Mouse (Mus musculus) spleen, adult 2 months (tissue): ENCODE results near the gene Stac2. TPM values are rescaled to one million over a fixed set of nuclear protein-coding genes. Genes with fewer than 3 reads are reported as not detected.

ENCODE experiments used
- DNase-seq, 2 experiments: peaks; one replicate each; pipeline versions ENCODE4 v3.0.0 to v3.0.0-alpha.2; 2012 to 2021; ENCODE audit warnings: low spot score in 2 of 2, low read depth in 1 of 2
- H3K27ac ChIP-seq: fragments of 200-500 bp; 2 replicates; pipeline ENCODE4 v1.5.1; 2012; ENCODE audit warnings: low read length, inconsistent platforms; ENCODE audit not compliant: insufficient read depth
- H3K27me3 ChIP-seq: fragments of 200-500 bp; 2 replicates; pipeline ENCODE4 v1.6.1; 2012; ENCODE audit warnings: mild to moderate bottlenecking, moderate library complexity, low read length, inconsistent platforms; ENCODE audit not compliant: control insufficient read depth, insufficient read depth
- H3K36me3 ChIP-seq: fragments of 200-500 bp; 2 replicates; pipeline ENCODE4 v1.6.1; 2012; ENCODE audit warnings: mild to moderate bottlenecking, low read length, inconsistent platforms; ENCODE audit not compliant: control insufficient read depth, insufficient read depth
- H3K4me1 ChIP-seq: fragments of 200-500 bp; 2 replicates; pipeline ENCODE4 v1.6.1; 2011; ENCODE audit warnings: inconsistent platforms; ENCODE audit not compliant: control insufficient read depth, insufficient read depth, insufficient read length
- H3K4me3 ChIP-seq: fragments of 200-500 bp; 2 replicates; pipeline ENCODE4 v1.5.1; 2011; ENCODE audit warnings: mild to moderate bottlenecking, inconsistent platforms; ENCODE audit not compliant: insufficient read depth, insufficient read length; ENCODE audit errors: extremely low read depth
- CTCF ChIP-seq: fragments of 200-500 bp; IDR thresholded peaks from 2 replicates; pipeline ENCODE4 v1.5.1; 2011; ENCODE audit warnings: mild to moderate bottlenecking, inconsistent platforms; ENCODE audit not compliant: insufficient read depth, insufficient read length, insufficient replicate concordance; ENCODE audit errors: extremely low read depth
- POLR2A ChIP-seq: fragments of 200-500 bp; IDR thresholded peaks from 2 replicates; pipeline ENCODE4 v1.6.1; 2011; ENCODE audit warnings: low read depth, low read length, inconsistent platforms
- WGBS: fragments of 180-500 bp; shearing (Covaris S2); methylation state at CpG from one replicate; pipeline ENCODE4 v1.1.7; 2018; 5-methylcytosine and 5-hydroxymethylcytosine counted together
- polyA plus RNA-seq: library from polyadenylated mRNA; depleted of rRNA; stranded (reverse); fragments of >200 nt; gene quantifications from 2 replicates; pipeline ENCODE4 v1.2.3, GENCODE M21; 2012

The Stac2 gene
- polyA plus RNA-seq, 1 experiment, result 6.3 TPM

DNA sequence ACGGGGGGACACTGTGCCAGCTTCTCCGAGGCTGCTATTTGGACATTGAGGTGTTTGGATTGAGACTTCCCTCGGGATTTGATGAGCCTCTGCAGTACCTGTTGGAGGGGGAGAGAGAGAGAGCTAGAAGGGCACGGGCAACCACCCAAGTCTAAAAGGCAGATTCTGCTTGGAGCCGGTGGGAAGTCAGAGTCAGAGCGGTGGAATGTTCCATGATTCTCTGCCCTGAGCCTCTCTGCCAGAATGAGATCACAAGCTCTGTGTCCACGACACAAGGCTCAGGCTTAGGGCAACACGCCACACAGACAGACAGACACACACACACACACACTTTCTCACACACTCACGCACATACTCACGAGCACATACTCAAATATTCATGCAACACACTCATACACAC lies 47.6 kb downstream of the Stac2 start:
- no peaks in the 10 kb centered on the region for H3K27me3 ChIP-seq
- no peak overlapping the region for H3K27ac ChIP-seq
- WGBS, result 88% methylated on average over 10 of the region's 10 CpGs
- DNase-seq, result no peak
- no peaks in the 10 kb centered on the region for H3K36me3 ChIP-seq
- no peak overlapping the region for H3K4me3 ChIP-seq
- TF ChIP-seq POLR2A (no peak), CTCF (no peak)
- peaks cover 21% of the 10 kb centered on the region for H3K4me1 ChIP-seq

DNA sequence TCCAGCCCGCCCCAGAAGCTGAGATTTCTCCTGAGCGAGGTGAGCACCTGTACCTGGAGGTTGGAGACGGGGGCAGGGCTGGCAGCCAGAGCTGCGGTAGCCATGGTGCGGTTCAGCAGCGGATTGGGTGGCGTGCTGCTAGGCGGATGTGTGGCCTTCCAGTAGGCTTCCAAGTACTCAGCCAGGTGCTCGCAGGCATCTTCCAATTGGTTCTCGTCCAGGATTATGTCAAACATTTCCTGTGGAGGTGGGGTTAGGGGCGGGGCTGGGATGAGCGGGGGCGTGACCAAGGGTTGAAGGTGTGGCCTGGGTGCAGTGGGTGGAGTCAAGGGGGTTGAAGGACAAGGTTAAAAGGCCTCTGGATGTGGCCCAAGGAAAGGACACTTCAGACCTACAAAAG lies 48.2 kb downstream of the Stac2 start:
- H3K4me3 ChIP-seq, result no peak overlapping the region
- H3K27me3 ChIP-seq, result no peaks in the 10 kb centered on the region
- H3K27ac ChIP-seq, result no peak overlapping the region
- no peaks in the 10 kb centered on the region for H3K36me3 ChIP-seq
- TF ChIP-seq CTCF, result no peak
- no peak for TF ChIP-seq POLR2A
- peaks cover 25% of the 10 kb centered on the region for H3K4me1 ChIP-seq
- DNase-seq, result no peak
- 92% methylated on average over 13 of the region's 13 CpGs for WGBS

DNA sequence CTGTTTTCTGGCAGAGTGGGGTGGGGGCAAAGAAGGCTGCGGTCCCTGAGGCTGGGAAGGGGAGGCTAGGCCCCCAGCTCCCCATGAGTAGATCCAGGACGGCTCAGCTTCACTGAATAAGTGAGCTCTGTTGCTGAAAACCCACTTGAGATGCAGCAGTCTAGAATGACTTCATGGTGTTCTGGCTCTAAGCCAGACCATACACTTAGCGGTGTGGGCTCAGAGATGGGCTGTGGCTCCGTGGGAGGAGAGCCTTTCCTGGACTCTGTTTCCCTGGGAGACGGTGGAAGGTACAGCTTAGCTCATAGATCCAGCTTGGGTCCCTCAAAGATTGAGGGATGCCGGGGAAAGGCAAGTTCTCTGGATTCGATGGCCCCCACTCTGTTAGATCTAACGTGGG lies 49.1 kb downstream of the Stac2 start:
- TF ChIP-seq POLR2A (no peak), CTCF (no peak)
- no peak for DNase-seq
- no peaks in the 10 kb centered on the region for H3K27me3 ChIP-seq
- H3K27ac ChIP-seq, result no peak overlapping the region
- H3K4me1 ChIP-seq, result peaks cover 30% of the 10 kb centered on the region
- H3K36me3 ChIP-seq, result no peaks in the 10 kb centered on the region
- WGBS, result 74% methylated on average over 8 of the region's 8 CpGs
- no peak overlapping the region for H3K4me3 ChIP-seq

DNA sequence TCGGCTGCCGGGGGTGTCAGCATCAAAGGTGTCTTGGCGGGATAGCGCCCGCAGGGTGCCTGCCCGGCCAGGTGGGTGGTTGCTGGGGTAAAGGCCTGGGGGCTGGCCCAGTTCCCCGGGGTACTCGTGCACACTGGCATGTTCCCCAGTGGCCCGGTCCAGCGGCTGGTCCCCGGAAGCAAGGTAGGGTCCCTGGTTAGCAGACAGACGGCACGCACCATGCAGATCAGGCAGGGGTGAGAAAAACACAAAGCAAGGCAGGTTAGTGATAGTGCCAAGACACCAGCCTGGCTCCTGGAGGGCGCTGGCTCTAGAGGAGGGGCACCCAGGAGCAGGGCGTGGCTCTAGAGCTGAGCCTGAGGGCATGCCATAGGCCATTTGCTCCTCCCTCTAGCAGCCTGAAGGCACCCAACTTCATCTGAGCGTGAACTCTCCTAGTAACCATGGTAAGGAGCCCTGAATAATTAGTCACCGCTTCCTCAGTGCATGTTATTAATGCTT lies 50.0 kb downstream of the Stac2 start:
- no peak for DNase-seq
- H3K27me3 ChIP-seq, result no peaks in the 10 kb centered on the region
- TF ChIP-seq CTCF (no peak), POLR2A (no peak)
- peaks cover 36% of the 10 kb centered on the region for H3K4me1 ChIP-seq
- WGBS, result 68% methylated on average over 17 of the region's 17 CpGs
- no peak overlapping the region; the same call in 1 of the 2 replicates for H3K4me3 ChIP-seq
- H3K36me3 ChIP-seq, result no peaks in the 10 kb centered on the region
- peak overlapping the region; percentile 33; the same call in 1 of the 2 replicates for H3K27ac ChIP-seq

- peak overlapping the region; percentile 33; the same call in 1 of the 2 replicates for H3K27ac ChIP-seq
- peak; percentile 75 to 86 for DNase-seq
Measured at GRCm38 (mm10) chr11:98002627-98003026, 50.6 kb downstream of the Stac2 start.

DNA sequence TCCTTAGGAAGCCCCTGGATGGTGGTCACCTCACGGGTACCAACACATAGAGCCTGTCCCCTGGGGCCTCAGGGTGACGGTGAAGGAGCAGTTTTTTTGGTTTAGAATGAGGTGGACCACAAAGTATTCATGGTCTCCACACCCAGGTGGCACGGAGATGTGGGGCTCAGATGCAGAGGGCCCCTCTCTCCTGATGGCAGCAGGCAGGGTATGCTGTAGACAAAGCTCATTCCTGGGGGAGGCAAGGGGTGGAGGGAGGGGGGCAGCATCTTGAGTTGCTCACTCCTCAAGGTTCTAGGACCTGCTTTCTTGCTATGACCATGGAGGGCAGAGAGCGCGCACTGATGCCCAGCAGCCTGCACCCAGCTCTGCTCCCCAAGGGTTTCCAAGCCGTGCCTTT lies 51.3 kb downstream of the Stac2 start:
- Histone ChIP-seq H3K4me3 (no peak overlapping the region; the same call in 1 of the 2 replicates), H3K27me3 (no peaks in the 10 kb centered on the region), H3K4me1 (peaks cover 47% of the 10 kb centered on the region), H3K36me3 (no peaks in the 10 kb centered on the region), H3K27ac (peak overlapping the region; percentile 89)
- no peak for DNase-seq
- 38% methylated on average over 6 of the region's 6 CpGs for WGBS
- no peak for TF ChIP-seq CTCF
- no peak for TF ChIP-seq POLR2A

More at GRCm38 (mm10) chr11:98002627-98003026, 50.6 kb downstream of the Stac2 start:
- Histone ChIP-seq H3K4me3 (peak overlapping the region; percentile 13; the same call in 1 of the 2 replicates), H3K27me3 (no peaks in the 10 kb centered on the region), H3K4me1 (peaks cover 42% of the 10 kb centered on the region), H3K36me3 (no peaks in the 10 kb centered on the region)
- TF ChIP-seq CTCF (peak; percentile 95), POLR2A (no peak)
- WGBS, result 44% methylated on average over 12 of the region's 12 CpGs

GRCm38 (mm10) chr11:98001351-98001824 lies 51.9 kb downstream of the Stac2 start:
- Histone ChIP-seq H3K36me3 (no peaks in the 10 kb centered on the region), H3K4me1 (peaks cover 50% of the 10 kb centered on the region), H3K27ac (peak overlapping the region; percentile 89), H3K4me3 (no peak overlapping the region), H3K27me3 (no peaks in the 10 kb centered on the region)
- no peak for TF ChIP-seq CTCF
- TF ChIP-seq POLR2A, result no peak
- peak in 1 of 2 experiments; percentile 56 for DNase-seq
- 16% methylated on average over 11 of the region's 11 CpGs for WGBS
